Mouse (Mus musculus) thymus, adult 2 months (tissue): Measurements from ENCODE around the gene Gm20538.

Experiments used
- CTCF ChIP-seq: fragments of 200-500 bp; IDR thresholded peaks from 2 replicates; pipeline ENCODE4 v1.5.1; 2012; ENCODE audit warnings: mild to moderate bottlenecking, control low read depth, low read length, moderate library complexity, borderline replicate concordance; ENCODE audit not compliant: control insufficient read depth, poor library complexity, insufficient read depth; ENCODE audit errors: extremely low read depth
- POLR2A ChIP-seq: fragments of 200-500 bp; IDR thresholded peaks from 2 replicates; pipeline ENCODE4 v1.6.1; 2012; ENCODE audit warnings: mild to moderate bottlenecking, low read length, control low read depth, moderate library complexity; ENCODE audit not compliant: control insufficient read depth, poor library complexity, insufficient read depth; ENCODE audit errors: extremely low read depth

GRCm38 (mm10) chr19:44500240-44500639, 52.4 kb downstream of the Gm20538 start:
- TF ChIP-seq CTCF (no peak), POLR2A (no peak)
